Mouse (Mus musculus) lung, postnatal 0 days (tissue): ENCODE measurements around the gene Rab31. TPM values are rescaled to one million over a fixed set of nuclear protein-coding genes. Genes with fewer than 3 reads are reported as not detected.

ENCODE experiments used
- ATAC-seq: fragments of 200-750 bp; cut with Nextera tagmentation; 2 replicates; pipeline ENCODE4 v1.8.0; 2017; ENCODE audit warnings: moderate library complexity
- DNase-seq: peaks from one replicate; pipeline ENCODE4 v3.0.0-alpha.2; 2016; ENCODE audit warnings: low spot score
- H3K27ac ChIP-seq: fragments of 300-500 bp; sonication (generic); 2 replicates; pipeline ENCODE4 v1.5.1; 2014; ENCODE audit warnings: antibody characterized with exemption, mild to moderate bottlenecking, low read length, mixed read lengths
- H3K27me3 ChIP-seq: fragments of 300-500 bp; sonication (generic); replicated peaks from 2 replicates; pipeline ENCODE4 v1.6.1; 2014; ENCODE audit warnings: low read length, mixed read lengths; ENCODE audit not compliant: insufficient read depth
- H3K36me3 ChIP-seq: fragments of 300-500 bp; sonication (generic); 2 replicates; pipeline ENCODE4 v1.6.1; 2014; ENCODE audit warnings: low read length, mixed read lengths; ENCODE audit not compliant: insufficient read depth
- H3K4me1 ChIP-seq: fragments of 300-500 bp; sonication (generic); 2 replicates; pipeline ENCODE4 v1.6.1; 2014; ENCODE audit warnings: antibody characterized with exemption, low read depth, low read length, mixed read lengths; ENCODE audit not compliant: insufficient read depth
- H3K4me2 ChIP-seq: fragments of 300-500 bp; sonication (generic); replicated peaks from 2 replicates; pipeline ENCODE4 v1.6.1; 2014; ENCODE audit warnings: low read depth, mild to moderate bottlenecking, low read length, moderate library complexity, mixed read lengths
- H3K4me3 ChIP-seq: fragments of 300-500 bp; sonication (generic); 2 replicates; pipeline ENCODE4 v1.5.1; 2014; ENCODE audit warnings: low read depth, low read length
- H3K9ac ChIP-seq: fragments of 300-500 bp; sonication (generic); replicated peaks from 2 replicates; pipeline ENCODE4 v1.6.1; 2014; ENCODE audit warnings: low read depth, mild to moderate bottlenecking
- H3K9me3 ChIP-seq: fragments of 300-500 bp; sonication (generic); 2 replicates; pipeline ENCODE4 v1.6.1; 2016; ENCODE audit warnings: low read length, mixed read lengths
- CTCF ChIP-seq: IDR thresholded peaks from 2 replicates; pipeline ENCODE4 v1.5.1; 2016; ENCODE audit warnings: antibody characterized with exemption, mild to moderate bottlenecking
- EP300 ChIP-seq: IDR thresholded peaks from 2 replicates; pipeline ENCODE4 v1.6.1; 2016; ENCODE audit warnings: antibody characterized with exemption, mild to moderate bottlenecking, control low read depth
- WGBS: fragments of 180-500 bp; shearing (Covaris S2); extraction: QIAGEN DNeasy Blood & Tissue Kit; methylation state at CpG from one replicate; pipeline ENCODE4 v1.1.7; 2014; 5-methylcytosine and 5-hydroxymethylcytosine counted together
- polyA plus RNA-seq: library from polyadenylated mRNA; unstranded; fragments of >200 nt; fragmentation: Nextera tagmentation; extraction: Ambion mirVana; gene quantifications from 2 replicates; pipeline ENCODE4 v1.2.1, GENCODE M21; 2015

Gene Rab31
- polyA plus RNA-seq, 1 experiment from 2014 or later: 33.3 TPM

- no peaks in the 10 kb centered on the region for H3K9me3 ChIP-seq
- H3K4me2 ChIP-seq: no peak overlapping the region
- DNase-seq (peak; percentile 28), ATAC-seq (peak; percentile 54)
- TF ChIP-seq EP300: peak; percentile 47; the same call in 1 of the 2 replicates
- no peak for TF ChIP-seq CTCF
- no peak overlapping the region for H3K4me3 ChIP-seq
- H3K4me1 ChIP-seq: no peaks in the 10 kb centered on the region
- peak overlapping the region; percentile 39; the same call in 1 of the 2 replicates for H3K27ac ChIP-seq
- no peaks in the 10 kb centered on the region for H3K27me3 ChIP-seq
- 0 out of 2 replicates have a peak, but pooled peaks cover 4% of the 10 kb centered on the region for H3K36me3 ChIP-seq
- no peak overlapping the region for H3K9ac ChIP-seq
- WGBS: 68% methylated on average over 5 of the region's 5 CpGs
Measured at GRCm38 (mm10) chr17:65737175-65737574, 35.4 kb downstream of the Rab31 start.

DNA sequence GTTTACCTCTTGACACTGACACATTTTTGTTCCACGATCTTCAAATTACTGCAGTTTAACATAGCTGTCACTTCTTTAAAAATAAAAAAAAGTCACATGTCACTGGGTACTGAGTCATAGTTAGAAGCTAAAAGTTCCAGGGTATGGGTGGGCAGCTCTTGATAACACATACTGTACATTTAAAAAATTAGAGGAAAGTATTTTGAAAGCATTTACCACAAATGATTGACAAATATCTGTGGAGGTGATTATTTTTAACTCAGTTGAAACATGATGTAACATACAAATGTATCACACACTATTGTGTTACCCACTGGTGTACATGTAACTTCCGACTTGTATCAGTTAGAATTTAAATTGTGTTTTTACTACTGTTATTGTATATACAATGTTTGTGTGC lies 37.5 kb downstream of the Rab31 start:
- WGBS: 81% methylated on average over 2 of the region's 2 CpGs
- TF ChIP-seq EP300: no peak
- TF ChIP-seq CTCF: no peak
- Histone ChIP-seq H3K4me1 (no peaks in the 10 kb centered on the region), H3K4me2 (no peak overlapping the region), H3K36me3 (no peaks in the 10 kb centered on the region), H3K4me3 (no peak overlapping the region), H3K9ac (no peak overlapping the region), H3K27me3 (no peaks in the 10 kb centered on the region), H3K9me3 (no peaks in the 10 kb centered on the region), H3K27ac (no peak overlapping the region)
- ATAC-seq (no peak), DNase-seq (no peak)

GRCm38 (mm10) chr17:65732666-65733065 lies 39.9 kb downstream of the Rab31 start:
- Histone ChIP-seq H3K27me3 (no peaks in the 10 kb centered on the region), H3K36me3 (no peaks in the 10 kb centered on the region), H3K4me3 (no peak overlapping the region), H3K4me2 (no peak overlapping the region), H3K4me1 (no peaks in the 10 kb centered on the region), H3K27ac (no peak overlapping the region), H3K9ac (no peak overlapping the region), H3K9me3 (no peaks in the 10 kb centered on the region)
- DNase-seq: no peak
- ATAC-seq: no peak
- WGBS: 61% methylated on average over 4 of the region's 4 CpGs
- TF ChIP-seq EP300: no peak
- no peak for TF ChIP-seq CTCF

DNA sequence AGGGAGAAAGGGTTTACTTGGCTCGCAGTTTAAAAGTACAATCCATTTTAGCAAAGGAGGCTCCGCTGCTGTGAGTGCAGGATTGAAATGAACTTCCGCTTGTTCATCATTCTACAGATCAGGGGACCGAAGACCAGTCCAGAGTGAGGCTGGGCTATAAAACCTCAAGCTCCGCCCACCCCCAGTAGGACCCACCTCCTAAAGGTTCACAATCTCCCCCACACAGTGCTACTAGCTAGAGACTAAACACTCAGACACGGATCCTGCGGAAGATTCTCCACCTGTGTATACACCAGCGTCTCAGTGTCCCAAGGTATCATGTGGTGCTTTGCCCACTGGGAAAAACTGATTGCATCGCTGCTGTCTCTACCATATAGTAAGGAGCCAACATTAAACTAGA lies 40.8 kb downstream of the Rab31 start:
- DNase-seq: no peak

DNA sequence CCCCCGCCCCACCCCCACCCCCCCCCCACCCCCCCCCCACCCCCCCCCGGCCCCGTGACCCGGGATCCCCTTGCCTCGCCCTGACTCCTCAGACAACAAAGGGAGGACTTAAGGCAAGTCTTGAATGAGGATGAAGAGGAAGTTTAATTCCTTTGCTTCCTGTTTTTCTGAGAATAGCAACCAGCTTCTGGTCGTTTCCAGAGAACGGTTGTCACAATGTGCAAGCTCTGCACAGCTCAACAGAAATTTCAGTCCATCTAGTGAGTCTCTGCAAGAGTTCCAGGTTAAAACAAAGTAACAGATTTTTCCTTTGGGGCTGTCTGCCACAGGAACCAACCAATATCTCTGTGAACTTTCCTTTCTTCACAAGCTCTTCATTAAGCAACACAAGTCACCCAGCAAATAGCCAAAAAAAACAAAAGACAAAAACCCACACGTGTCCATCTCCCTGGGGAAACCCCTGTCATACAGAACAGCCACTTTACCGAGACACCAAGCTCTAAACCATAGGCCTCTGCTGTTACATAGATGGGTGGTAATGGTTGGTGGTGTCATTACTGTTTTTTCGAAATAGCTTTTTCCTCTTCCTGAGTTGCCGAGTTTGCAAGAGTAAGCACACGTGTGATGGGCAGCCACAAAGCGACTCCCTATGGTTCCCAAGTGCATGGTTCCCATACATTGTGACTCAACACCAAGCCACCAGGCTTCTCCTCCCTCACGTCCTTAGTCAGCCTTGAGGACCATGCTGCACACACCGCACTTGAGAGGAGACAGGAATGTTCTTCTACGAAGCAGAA lies 42.4 kb downstream of the Rab31 start:
- H3K4me1 ChIP-seq: no peaks in the 10 kb centered on the region
- H3K9ac ChIP-seq: no peak overlapping the region
- 54% methylated on average over 15 of the region's 16 CpGs for WGBS
- H3K9me3 ChIP-seq: no peaks in the 10 kb centered on the region
- no peaks in the 10 kb centered on the region for H3K27me3 ChIP-seq
- H3K27ac ChIP-seq: peak overlapping the region; percentile 32
- ATAC-seq (peak; percentile 56), DNase-seq (peak; percentile 59)
- H3K4me3 ChIP-seq: no peak overlapping the region
- H3K36me3 ChIP-seq: no peaks in the 10 kb centered on the region
- no peak overlapping the region for H3K4me2 ChIP-seq
- TF ChIP-seq EP300 (peak; percentile 11; the same call in 1 of the 2 replicates), CTCF (no peak)

More for the DNA sequence above, 40.8 kb downstream of the Rab31 start:
- no peaks in the 10 kb centered on the region for H3K4me1 ChIP-seq
- H3K27me3 ChIP-seq: no peaks in the 10 kb centered on the region
- ATAC-seq: no peak
- no peaks in the 10 kb centered on the region for H3K9me3 ChIP-seq
- no peak overlapping the region for H3K27ac ChIP-seq
- TF ChIP-seq CTCF (no peak), EP300 (no peak)
- H3K36me3 ChIP-seq: no peaks in the 10 kb centered on the region
- 87% methylated on average over 9 of the region's 9 CpGs for WGBS
- no peak overlapping the region for H3K9ac ChIP-seq
- H3K4me3 ChIP-seq: no peak overlapping the region
- H3K4me2 ChIP-seq: no peak overlapping the region

DNA sequence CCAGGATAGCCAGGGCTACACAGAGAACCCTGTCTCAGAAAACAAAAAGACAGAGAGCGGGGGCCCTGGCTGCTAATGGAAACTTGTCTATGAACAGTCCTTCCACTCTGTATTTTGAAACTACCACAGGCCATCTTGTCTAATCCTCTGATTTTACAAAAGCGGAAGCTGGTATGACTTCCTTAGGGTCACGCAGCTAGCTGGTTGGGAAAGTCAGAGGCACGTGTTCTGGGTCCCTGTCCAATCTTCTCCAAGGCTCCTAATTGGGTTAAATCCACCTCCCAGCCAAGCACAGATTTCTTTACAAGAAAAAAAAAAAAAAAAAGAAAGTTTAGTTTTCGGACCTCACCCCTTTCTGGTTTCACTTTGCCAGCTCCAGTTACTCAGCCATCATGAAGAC lies 45.8 kb downstream of the Rab31 start:
- 87% methylated on average over 5 of the region's 5 CpGs for WGBS
- TF ChIP-seq CTCF (no peak), EP300 (no peak)
- Histone ChIP-seq H3K36me3 (no peaks in the 10 kb centered on the region), H3K27ac (no peak overlapping the region), H3K9me3 (no peaks in the 10 kb centered on the region), H3K4me2 (no peak overlapping the region), H3K4me3 (no peak overlapping the region), H3K27me3 (no peaks in the 10 kb centered on the region), H3K9ac (no peak overlapping the region), H3K4me1 (no peaks in the 10 kb centered on the region)
- ATAC-seq (no peak), DNase-seq (peak; percentile 38)
